Mouse (Mus musculus): ENCODE results near the gene Slc6a1.
A peak's percentile ranks its signal among the peaks of the same experiment; 100 is the strongest.

Slc6a1 gene

GRCm38 (mm10) chr6:114282469-114283277 is at the start of gene Slc6a1:
Gene Slc6a1, plus strand, starts transcription at chr6:114282635.
- DNase-seq = peak; percentile 50 to 58

- no peak for DNase-seq
Measured at GRCm38 (mm10) chr6:114238892-114239644, 43.4 kb upstream of the Slc6a1 start.

GRCm38 (mm10) chr6:114245665-114246064 is 36.8 kb upstream of the Slc6a1 start:
- DNase-seq = no peak

- DNase-seq = peak; percentile 72 to 84
Measured at GRCm38 (mm10) chr6:114250311-114250710, 32.1 kb upstream of the Slc6a1 start.

GRCm38 (mm10) chr6:114254927-114255326 is 27.5 kb upstream of the Slc6a1 start:
- no peak for DNase-seq

GRCm38 (mm10) chr6:114257762-114258361 is 24.6 kb upstream of the Slc6a1 start:
- DNase-seq = no peak

- DNase-seq = no peak
Measured at GRCm38 (mm10) chr6:114258661-114259193, 23.7 kb upstream of the Slc6a1 start.

- no peak for DNase-seq
Measured at GRCm38 (mm10) chr6:114261609-114262008, 20.8 kb upstream of the Slc6a1 start.

GRCm38 (mm10) chr6:114264010-114264409 is 18.4 kb upstream of the Slc6a1 start:
- no peak for DNase-seq

GRCm38 (mm10) chr6:114264426-114264825 is 18.0 kb upstream of the Slc6a1 start:
- no peak for DNase-seq

GRCm38 (mm10) chr6:114266273-114266672 is 16.2 kb upstream of the Slc6a1 start:
- DNase-seq = no peak

- DNase-seq = no peak
Measured at GRCm38 (mm10) chr6:114267979-114268378, 14.5 kb upstream of the Slc6a1 start.

- DNase-seq = peak; percentile 31 to 44
Measured at GRCm38 (mm10) chr6:114269589-114269988, 12.8 kb upstream of the Slc6a1 start.

- DNase-seq = peak in 1 of 2 experiments; percentile 27
Measured at GRCm38 (mm10) chr6:114270799-114271198, 11.6 kb upstream of the Slc6a1 start.

GRCm38 (mm10) chr6:114272279-114272678 is 10.2 kb upstream of the Slc6a1 start:
- DNase-seq = peak; percentile 81

GRCm38 (mm10) chr6:114273997-114274728 is 8.3 kb upstream of the Slc6a1 start:
- no peak for DNase-seq

GRCm38 (mm10) chr6:114275800-114276199 is 6.6 kb upstream of the Slc6a1 start:
- no peak for DNase-seq

- no peak for DNase-seq
Measured at GRCm38 (mm10) chr6:114283278-114283770, 889 bp downstream of the Slc6a1 start.

GRCm38 (mm10) chr6:114283927-114284703 is 1.7 kb downstream of the Slc6a1 start:
- DNase-seq = peak; percentile 33 to 36

- DNase-seq = no peak
Measured at GRCm38 (mm10) chr6:114285424-114285823, 3.0 kb downstream of the Slc6a1 start.

GRCm38 (mm10) chr6:114289106-114289505 is 6.7 kb downstream of the Slc6a1 start:
- no peak for DNase-seq
